Mouse (Mus musculus) ovary, postnatal 36 days (tissue): ENCODE measurements around the gene Camta1.
A peak's percentile ranks its signal among the peaks of the same experiment; 100 is the strongest.

Source experiments
- DNase-seq: peaks from one replicate; pipeline ENCODE4 v3.0.0; 2022; ENCODE audit warnings: low spot score, mixed read lengths

The Camta1 gene

DNA sequence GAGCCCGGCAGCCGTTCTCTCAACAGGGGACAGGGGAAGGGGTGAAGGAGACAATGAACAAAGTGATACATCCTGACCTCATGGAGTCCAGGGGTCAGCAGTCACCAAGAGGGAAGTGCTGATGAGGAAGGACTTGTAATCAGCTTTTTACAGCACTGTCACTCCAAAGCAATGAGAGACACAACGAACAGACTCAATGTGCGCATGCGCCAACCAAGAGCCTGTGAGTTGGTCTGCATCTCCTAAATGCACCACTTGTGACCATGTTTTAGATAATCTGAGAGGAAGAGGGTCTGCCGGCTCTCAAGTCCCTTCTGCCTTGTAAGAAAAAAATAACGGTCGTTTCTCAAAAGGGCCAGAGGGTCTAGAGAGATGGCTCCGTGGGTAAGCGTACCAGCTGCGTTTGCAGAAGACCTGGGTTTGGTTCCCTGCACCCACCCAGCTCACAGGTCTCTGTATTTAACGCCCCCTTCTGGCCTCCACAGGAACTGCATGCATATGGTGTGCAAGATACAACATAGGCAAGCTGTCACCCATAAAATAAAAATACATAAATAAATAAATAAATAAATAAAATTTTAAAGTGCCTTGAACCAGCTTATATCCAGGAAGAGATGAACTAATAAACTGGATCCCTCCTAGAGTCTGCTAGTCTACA is 178.7 kb downstream of the Camta1 start:
- no peak for DNase-seq

- no peak for DNase-seq
Measured at GRCm38 (mm10) chr4:151672452-151672851, 189.2 kb downstream of the Camta1 start.

DNA sequence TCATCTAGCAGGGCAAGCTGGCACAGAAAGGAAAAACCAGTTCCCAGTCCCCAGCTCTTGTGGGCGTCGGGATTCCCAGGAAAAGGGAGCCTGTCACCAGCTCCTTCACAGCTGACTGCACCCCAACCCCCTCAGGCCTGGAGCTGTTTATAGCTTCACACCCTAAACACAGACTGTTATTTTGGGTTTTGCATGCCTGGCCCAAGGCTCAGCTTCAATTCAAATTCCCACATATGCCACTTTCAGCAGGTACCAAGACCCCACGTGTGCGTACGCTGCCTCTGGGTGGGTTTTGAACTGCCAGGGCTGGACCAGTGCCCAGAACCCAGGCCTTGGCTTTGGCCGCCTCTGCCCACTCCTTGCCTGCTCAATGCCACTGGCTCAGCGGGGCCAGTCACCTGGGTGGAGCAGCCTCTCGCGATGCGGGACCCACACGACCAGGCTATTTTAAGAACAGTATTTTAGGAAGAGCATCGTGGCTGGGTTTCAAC is 195.2 kb downstream of the Camta1 start:
- DNase-seq: no peak

DNA sequence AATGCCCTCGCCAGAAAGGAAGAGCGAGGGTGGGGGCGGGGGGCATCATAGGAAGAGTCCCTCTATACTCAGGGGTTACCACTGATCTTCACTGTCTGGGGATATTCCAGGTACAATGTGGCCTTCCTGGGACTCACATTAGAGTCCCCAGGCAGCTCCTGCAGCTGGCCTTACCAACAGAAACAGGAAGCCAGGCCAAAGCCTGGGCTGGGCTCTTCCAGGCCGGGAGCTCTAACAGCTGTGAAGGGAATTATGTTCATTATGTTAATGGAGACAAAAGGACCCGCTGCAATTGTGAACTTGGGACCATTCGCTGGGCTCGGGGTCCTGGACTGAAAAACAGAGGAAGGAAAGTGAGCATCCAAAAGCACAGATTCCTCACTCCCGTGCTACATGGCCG is 200.2 kb downstream of the Camta1 start:
- DNase-seq: no peak

DNA sequence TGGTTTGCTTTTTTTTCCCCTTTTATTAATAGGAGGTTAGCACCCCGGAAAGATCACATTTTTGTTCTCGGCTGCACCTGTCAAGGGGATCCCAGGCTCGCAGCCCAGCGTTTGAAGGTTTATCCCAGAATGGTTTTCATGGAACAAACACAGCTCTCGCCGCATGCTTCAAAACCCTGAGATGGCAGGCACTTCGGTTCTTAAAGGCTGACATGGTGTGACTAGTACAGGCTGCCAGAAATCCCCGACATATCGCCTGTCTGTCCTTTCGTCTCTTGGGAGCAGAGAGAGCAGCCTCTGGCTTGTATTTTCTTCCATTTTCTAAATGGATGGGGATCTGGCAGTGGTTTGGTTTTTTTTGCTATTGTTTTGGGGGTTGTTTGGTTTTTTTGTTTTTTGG is 205.2 kb downstream of the Camta1 start:
- no peak for DNase-seq

- no peak for DNase-seq
Measured at GRCm38 (mm10) chr4:151655637-151656385, 205.9 kb downstream of the Camta1 start.

DNA sequence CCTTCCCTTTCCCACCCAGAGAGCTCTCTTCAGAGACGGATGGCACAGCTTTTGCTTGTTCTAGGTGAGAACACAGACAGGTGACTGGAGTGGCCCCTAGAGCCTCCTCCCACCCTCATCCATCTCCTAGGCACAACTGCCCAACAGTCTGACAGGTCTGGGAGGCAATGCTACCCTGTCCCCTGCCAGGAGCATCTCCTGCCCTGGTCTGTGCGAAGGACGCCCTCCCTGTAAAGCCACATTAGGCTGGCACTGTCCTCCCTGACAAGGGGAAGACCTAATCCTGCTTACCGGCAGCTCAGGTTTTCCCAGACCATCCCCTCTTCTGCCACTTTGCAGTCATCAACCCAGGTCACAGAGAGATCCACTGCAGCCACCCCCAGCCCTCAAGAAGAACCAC is 206.4 kb downstream of the Camta1 start:
- DNase-seq: no peak

DNA sequence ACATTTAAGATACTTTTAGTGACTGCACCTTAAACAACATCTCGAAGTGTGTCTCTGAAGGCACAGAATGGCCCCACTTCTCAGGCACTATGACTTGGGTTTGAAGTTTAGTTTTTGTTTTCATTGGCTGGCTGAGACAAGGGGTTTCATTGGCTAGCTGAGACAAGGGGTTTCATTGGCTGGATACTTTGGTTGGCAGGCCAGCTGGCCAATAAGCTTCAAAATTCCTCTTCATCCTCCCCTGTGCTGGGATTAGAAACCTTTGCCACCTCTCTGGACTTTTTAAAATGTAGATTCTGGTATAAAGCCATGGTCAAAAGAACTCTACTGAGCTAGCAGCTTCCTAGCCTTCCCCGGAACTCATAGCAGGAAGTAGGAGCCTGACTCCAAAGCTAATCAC is 219.3 kb downstream of the Camta1 start:
- DNase-seq: no peak

DNA sequence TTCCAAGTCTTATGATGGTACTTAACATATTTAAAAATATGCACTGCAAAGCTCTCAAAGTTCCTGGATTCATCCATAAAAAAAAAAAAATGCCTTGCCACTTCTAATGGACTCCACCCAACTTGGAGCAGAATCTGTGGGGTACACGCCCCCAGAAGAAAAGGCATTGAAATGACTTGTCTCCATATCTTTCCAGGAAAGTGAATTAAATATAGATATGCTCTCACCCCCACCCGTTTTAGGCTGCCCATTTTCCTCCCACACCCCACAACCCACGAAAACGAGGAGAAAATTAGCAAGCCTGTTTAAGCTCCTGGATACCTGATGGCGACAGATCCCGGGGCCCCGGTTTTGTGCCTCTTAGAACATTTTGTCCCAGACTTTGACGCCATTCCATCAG is 220.7 kb downstream of the Camta1 start:
- no peak for DNase-seq

DNA sequence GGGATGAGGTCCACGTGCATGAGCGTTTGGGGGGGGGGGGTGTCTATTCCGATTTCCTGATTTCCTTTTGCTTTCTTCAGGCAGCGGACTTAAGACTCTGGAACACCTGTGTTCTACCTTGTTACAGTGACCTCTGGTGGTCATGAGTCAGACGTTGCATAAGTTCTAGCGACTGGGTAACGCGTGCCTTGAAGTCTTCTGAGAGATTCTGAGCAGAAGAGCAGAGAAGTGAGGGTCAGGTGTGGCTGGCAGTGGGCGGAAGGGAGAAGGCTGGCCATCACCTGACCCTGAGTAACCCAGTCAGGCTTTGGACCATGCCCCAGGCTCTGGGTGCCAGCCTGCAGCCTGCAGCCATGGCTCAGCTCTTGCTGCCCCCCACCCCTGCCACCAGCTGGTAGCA is 222.7 kb downstream of the Camta1 start:
- DNase-seq: no peak

GRCm38 (mm10) chr4:151637348-151637747 is 224.3 kb downstream of the Camta1 start:
- DNase-seq: peak; percentile 9

DNA sequence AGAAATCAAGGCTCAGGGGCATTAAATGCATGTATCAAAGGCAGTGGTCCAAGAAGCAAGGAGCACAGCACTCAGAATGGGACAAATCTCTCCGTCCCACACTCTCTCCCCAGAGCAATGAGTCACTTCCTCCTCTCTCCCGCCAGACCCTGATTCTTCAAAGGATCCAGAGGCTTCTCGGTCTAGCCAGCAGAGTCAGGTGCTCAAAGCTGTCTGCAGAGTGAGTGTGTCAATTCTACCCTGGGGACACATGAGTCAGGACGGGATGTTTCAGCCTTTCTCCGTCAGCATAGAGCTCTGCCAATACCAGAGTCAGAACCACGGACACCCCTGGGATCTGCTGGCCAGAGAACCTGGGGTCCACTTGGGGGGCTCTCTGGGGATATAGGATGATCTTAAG is 226.9 kb downstream of the Camta1 start:
- no peak for DNase-seq

DNA sequence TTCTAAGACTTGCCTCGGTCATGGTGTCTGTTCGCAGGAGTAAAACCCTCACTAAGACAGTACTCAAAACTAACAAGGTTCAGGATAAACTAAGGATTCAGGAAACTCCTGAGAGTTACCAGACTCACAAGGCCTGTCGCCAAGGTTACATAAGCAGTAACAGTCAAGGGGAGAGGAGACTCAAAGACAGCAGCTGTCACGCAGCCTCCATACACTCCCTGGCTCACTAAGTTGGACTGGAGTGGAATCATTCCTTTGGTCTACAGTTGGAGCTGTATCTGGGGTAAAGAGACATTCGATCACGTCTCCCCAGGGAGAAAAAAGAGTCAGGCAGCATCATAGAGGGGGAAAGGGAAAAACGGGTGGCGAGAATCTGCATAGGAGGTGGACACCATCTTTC is 227.9 kb downstream of the Camta1 start:
- no peak for DNase-seq

GRCm38 (mm10) chr4:151632321-151632720 is 229.4 kb downstream of the Camta1 start:
- DNase-seq: no peak

- no peak for DNase-seq
Measured at GRCm38 (mm10) chr4:151630664-151631063, 231.0 kb downstream of the Camta1 start.

DNA sequence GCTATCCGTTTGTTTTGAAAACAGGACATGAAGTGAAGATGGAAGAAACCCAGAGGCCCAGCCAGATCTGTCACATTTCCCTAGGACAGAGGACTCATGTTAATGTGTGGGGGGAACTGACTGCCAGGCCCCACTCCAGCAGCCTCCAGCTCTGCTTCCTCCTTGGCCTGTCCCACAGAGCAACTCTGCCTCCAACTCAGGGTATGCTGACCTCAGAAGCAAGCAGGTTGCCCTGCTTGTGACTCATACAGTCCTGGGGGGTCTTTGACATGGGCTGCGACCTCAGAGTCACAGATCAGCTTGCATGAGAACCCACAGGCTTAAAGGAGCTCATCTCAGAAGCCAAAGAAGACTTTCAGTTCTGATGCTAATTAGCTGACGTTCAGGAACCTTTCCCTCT is 231.4 kb downstream of the Camta1 start:
- DNase-seq: no peak

DNA sequence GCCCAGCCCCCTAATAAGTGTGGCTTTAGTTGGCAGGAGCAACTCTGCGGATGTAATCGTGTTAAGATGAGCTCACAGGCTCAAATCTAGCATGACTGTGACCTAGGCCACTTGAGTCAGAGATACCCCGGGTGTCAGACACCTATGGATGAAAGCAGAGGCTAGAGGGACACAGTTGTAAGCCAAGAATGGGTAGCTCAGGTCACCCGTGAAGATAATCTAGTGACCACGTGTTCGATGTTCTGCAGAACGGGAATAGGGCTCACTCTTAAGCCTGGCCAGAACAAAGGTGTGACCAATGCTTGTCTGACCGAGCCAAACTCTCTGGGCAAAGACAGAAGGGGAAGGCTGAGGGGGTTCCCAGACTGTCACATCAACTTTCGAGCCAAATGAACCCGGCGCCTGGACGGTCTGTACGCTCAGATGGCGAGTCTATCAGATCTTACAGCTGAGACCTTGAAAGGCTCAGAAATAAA is 242.1 kb downstream of the Camta1 start:
- DNase-seq: no peak

DNA sequence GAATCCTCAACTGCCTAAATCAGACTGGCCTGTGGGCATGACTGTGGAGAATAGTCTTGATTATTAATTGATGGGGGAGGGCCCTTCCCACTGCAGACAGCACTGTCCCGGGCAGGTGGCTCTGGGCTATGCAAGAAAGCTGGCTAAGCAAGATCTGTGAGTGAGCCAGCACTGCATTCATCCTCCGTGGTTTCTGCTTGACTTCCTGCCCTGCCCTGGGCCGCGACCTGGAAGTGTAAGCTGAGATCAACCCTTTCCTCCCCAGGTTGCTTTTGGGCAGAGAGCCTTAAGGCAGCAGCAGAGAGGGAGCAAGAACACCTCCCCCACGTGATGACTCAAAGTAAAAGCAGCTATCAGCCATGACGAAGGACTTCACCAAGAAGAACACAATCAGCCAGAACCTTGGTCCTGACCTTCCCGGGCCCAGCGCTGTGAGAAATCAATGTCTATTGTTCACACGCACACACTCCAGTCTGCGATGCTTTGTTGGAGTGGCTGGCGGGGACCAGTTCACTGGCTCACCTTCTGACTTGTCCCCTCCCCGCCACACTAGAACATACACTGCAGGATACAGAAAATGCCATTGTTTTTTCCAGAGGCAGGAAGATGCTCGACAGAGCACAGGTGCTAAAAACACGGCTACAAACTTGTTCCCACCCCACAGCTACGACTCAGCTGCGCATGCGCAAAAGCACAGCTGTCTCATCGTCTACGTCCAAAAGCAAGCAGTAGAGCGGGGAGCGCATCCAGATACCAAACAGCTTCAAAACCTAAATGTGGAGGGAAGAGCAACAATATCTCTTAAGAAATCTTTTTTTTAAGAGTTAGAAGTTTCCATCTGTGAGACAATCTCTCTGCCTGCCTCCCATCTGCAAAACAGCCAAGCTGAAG is 243.0 kb downstream of the Camta1 start:
- no peak for DNase-seq

- DNase-seq: no peak
Measured at GRCm38 (mm10) chr4:151611621-151612020, 250.1 kb downstream of the Camta1 start.

GRCm38 (mm10) chr4:151610266-151610665 is 251.4 kb downstream of the Camta1 start:
- peak; percentile 53 for DNase-seq

DNA sequence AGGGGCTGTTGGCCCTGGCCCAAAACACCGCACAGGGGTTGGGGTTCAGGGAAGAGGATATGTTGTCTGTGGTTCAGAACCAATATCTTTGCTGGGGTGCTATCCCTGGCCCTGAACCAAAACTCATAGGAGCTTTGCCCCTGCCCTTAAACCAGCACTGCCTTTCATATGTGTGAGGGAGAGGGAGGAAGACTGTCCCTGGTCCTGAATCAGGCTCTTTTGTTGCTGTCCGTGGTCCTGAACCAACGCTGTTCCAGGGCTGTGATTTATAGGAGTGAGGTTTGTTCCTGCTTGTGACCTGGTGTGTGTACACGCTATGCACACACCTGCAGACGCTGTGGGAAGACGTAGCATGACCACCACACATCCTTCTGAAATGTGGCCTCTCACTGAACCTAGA is 256.8 kb downstream of the Camta1 start:
- DNase-seq: peak; percentile 59

DNA sequence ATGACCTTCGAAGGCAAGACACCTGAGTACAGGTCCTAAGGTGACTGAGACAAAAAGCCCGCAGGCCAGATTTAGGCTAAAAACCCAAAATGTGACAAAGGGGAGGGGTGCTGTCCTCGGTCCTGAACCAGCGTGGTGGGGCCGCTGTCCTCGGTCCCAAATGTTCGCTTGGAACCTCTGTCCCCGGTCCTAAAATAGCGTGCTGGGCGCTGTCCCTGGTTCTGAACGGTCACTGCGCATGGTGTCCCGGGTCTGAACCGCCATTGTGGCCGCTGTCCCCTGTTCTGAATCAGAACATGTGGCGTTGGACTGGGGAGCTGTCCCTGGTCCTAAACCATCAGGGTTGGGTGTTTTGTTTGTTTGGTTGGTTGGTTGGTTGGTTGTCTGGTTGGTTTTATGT is 257.2 kb downstream of the Camta1 start:
- DNase-seq: peak; percentile 88

DNA sequence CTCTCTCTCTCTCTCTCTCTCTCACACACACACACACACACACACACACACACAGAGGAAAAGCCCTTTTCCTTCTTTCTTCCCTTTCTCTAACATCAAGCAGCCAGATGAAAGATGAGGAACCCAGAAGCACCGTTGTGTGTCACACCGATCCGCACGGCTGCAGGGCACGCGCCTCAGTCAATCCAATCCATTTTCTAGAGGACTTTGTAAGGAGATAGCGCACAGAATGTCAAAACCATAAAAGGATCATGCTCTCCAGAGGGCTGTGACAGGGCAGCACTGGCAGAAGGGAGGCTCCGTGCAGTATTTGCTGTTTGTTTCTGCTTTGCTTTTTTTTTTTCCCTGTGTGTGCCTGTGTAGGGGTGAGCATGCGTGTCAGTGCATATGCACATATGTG is 258.1 kb downstream of the Camta1 start:
- DNase-seq: no peak
